Mouse (Mus musculus): ENCODE measurements around the gene Celsr1. TPM values are rescaled to one million over a fixed set of nuclear protein-coding genes. Genes with fewer than 3 reads are reported as not detected.
A peak's percentile ranks its signal among the peaks of the same experiment; 100 is the strongest.

The Celsr1 gene
- 1 to 10 TPM; 5.5 to 6.9 (median 6.2) TPM for total RNA-seq (2022)

DNA sequence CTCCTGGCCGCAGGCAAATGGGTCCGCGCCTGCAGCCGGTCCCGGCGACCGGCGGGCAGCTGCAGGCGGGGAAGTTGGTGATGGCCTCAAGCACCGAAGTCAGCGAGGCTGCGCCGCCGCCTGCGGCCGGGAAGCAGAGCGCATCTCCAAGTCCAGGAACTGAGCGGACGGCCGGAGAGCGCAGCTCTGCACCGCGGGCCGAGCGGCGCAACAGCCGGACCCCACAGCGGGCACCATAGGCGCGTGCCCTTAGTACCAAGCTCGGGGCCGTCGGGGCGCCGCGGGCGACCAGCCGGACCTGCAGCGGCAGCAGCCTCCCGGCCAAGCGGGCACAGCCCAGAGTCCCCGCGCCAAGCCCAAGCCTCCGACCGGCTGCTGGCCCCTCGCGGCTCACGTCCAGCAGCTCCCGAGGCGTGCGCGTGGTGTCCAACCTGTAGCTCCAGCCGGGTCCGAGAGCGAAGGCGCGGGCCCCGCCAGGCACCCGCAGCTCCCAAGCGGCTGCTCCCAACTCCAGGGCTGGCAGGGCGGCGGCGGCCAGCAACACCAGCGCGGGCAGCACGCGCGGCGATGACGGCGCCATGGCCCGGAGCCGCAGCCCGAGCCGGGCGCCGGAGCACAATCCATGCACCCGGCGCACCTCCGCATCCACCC, at the start of gene Celsr1:
Gene Celsr1 (minus strand): TSS at position 587 of the 651 bp plus-strand sequence.
- DNase-seq (ENCODE audit: low spot score in 2 of 2): no peak

DNA sequence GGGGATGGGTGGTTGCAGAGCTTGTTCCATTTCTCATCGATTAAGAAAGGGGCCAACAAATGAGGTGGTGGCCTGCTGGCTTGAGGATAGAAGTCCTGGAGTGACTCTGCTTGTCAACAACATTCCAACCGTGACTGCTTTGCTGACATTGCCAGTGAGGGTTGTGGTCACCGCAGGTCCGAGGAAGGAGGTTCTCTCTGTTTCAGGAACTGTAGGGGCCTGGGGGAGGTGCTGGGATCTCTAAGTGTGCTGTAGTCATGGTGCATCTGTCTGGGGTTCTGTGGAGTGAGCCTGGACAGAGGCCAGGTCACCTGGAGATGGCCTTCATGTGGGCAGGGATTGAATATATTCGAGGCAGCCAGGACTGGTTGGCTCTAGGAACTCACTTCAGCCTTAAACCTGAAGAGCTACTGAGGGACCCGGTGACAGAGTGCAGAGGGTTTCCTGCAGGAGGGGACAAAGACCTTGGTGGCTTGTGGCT, 49.7 kb upstream of the Celsr1 start:
- no peak for DNase-seq (ENCODE audit: low spot score in 2 of 2)

DNA sequence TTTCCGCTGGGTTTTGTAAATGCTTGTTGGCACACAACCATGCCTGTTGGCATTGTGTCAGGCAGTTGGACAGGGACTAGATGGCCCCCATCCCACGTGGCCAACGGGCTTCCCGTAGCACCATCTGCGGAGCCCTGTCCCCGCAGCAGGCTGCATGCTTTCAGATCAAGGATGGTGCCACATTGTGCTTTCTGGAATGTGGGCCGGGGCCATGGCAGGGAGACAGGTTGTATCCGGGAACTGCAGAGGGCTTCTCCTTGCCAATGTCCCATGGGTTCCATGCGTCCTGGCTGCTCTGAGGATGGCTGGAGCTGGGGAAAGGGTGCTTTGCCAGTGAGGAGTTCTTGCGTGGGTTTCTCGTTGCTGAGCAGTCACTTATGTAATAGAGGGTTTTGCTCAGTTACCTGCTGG, 49.0 kb upstream of the Celsr1 start:
- peak in 1 of 2 experiments; percentile 47 for DNase-seq (ENCODE audit: low spot score in 2 of 2)

DNA sequence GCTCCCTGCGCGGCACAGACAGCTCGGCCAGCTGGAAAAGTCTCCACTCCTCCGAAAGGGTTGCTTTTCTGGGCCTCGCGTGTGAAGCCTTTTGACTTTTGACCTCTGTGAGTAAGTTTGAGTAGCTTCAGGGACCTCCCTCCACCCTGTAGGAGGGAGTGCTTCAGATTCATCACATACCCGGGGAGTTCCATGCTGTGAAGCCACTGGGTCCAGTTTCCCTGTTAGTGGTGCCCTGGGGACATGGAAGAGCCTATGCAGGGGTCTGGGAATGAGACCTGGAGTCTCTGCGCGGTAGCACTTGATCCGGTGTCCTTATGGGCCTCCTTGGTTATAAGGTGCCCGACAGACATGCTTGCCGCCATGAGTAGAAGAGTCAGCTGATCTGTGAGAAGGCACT, 48.1 kb upstream of the Celsr1 start:
- no peak for DNase-seq (ENCODE audit: low spot score in 2 of 2)

DNA sequence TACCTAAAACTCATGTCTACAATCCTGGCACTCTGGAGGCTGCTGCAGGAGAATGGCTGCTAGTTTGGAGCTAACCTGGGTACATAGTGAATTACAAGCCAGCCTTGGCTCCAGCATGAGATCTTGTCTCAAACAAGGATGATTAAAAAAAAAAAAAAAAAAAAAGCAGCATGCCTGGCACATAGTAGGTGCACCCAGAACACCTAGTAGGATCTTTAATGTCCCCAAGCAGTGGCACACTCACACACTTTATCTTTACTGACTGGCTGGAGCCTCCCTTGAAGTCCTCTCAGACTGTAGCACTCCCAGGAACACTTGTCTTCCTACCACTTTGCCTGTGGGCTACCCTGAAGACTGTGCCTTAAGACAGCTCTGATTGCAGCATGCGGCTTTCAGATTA, 46.8 kb upstream of the Celsr1 start:
- DNase-seq (ENCODE audit: low spot score in 2 of 2): no peak

DNA sequence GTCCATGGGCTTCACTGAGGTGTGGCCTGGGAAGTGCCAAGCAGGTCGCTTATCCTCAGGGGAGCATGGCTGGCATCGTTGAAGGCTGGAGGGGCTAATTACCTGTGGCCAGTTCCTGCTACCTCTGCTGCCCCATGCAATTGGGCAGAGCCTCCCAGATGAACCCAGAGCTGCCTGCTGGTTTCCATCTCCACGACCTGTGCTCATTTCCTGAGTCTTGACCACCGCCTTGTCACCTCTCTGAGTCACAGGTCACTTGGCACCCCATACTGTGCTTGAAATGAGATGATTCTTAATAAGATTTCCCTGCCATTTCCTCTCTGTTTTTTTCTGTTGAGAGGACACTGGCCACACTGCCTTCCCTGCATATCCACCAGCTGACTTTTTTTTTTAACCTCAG, 46.3 kb upstream of the Celsr1 start:
- no peak for DNase-seq (ENCODE audit: low spot score in 2 of 2)

DNA sequence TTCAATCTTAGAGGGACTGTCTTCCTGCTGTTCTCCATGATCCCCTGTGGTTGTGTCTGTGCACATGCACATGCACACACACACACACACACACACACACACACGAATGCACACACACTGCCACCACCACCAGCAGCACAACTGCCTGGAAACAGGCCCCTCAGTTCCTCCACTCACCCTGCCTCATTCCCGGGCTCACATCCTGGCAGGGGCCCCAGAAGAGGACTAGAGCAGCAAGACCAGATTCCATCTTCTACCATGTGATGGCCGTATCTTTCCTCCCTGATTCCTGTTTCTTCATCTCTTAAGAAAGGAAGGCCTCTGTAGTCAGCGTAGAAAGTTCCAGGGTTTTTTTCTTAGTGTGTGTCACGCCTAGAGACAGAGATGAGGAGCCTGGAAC, 45.9 kb upstream of the Celsr1 start:
- DNase-seq (ENCODE audit: low spot score in 2 of 2): no peak

- DNase-seq (ENCODE audit: low spot score in 2 of 2): no peak
Measured at GRCm38 (mm10) chr15:86078481-86079216, 45.1 kb upstream of the Celsr1 start.

GRCm38 (mm10) chr15:86077934-86078333, 44.4 kb upstream of the Celsr1 start:
- no peak for DNase-seq (ENCODE audit: low spot score in 2 of 2)

DNA sequence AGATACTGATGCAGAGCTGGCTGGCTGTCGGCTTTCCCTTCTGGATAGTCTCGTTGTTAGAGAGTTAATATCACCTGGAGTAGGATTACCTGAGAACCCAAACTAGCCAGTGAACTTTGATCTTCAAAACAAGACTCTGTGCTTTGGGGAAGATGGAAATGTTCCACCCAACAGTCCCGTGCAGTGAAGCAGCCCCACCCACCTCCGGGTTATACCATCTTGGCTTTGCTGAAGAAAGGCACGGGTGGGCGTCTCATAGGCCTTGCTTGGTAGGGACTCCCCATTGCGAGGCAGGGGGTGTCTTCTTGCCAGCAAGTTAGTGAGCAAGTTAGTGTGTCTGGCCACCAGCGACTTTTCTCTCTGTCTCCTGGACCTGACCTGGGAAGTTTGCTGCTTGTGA, 42.8 kb upstream of the Celsr1 start:
- DNase-seq (ENCODE audit: low spot score in 2 of 2): no peak

GRCm38 (mm10) chr15:86076048-86076315, 42.4 kb upstream of the Celsr1 start:
- DNase-seq (ENCODE audit: low spot score in 2 of 2): no peak

GRCm38 (mm10) chr15:86075305-86076047, 41.9 kb upstream of the Celsr1 start:
- no peak for DNase-seq (ENCODE audit: low spot score in 2 of 2)

DNA sequence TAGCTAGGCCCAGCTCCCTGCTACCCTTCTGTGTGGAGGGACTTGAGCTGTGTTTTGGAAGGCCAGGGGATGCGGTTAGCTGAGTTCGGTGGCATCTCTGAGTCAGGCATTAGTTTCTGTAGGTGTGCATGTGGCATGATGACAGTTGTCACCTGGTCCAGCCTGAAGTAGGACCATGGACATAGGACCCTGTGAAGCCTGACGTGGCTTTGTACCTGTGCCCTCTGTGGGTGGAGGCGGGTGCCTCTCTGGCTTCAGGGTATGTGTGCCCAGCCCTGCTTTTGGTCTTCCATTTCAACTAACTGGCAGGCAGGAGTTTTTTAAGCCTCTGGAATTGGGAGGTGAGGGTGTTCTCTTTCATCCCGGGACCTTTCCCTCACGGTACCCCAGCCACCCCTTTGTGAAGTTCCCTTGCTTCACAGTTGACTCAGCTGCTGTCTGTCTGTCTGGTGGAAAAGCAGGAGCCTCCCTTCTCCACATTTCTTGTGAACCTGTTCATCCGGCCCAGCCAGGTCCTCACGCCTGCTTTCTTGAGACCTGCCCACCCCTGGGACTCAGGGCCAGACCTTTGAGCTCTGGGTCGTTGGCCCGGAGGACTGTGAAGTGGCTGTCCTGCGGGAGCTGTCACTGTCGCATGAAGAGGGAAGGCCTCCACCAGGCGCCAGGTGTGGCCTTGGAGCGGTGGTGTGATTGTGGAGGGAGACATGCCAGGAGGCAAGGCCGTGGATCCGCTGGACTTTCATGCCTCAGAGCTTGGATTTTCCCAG, 40.8 kb upstream of the Celsr1 start:
- DNase-seq (ENCODE audit: low spot score in 2 of 2): no peak

DNA sequence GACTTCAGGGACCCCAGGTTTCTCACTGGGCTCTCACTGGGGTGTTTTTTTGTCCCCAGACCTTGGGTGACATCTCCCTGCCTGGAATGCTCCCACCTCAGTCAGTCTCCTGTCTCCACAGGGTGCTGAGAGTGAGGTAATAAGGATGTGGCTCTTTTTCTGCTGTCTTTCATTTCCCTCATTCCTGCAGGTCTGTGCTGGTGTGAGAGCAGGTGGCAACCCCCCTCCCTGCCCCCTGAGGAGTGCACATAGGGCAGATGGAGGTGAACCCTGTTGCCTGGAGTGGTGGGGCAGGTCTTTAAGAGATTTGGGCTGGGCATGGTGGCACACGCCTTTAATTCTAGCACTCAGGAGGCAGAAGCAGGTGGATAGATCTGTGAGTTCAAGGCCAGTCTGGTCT, 37.6 kb upstream of the Celsr1 start:
- DNase-seq (ENCODE audit: low spot score in 2 of 2): no peak

- DNase-seq (ENCODE audit: low spot score in 2 of 2): no peak
Measured at GRCm38 (mm10) chr15:86070368-86070767, 36.8 kb upstream of the Celsr1 start.

GRCm38 (mm10) chr15:86069011-86069791, 35.6 kb upstream of the Celsr1 start:
- DNase-seq (ENCODE audit: low spot score in 2 of 2): no peak

DNA sequence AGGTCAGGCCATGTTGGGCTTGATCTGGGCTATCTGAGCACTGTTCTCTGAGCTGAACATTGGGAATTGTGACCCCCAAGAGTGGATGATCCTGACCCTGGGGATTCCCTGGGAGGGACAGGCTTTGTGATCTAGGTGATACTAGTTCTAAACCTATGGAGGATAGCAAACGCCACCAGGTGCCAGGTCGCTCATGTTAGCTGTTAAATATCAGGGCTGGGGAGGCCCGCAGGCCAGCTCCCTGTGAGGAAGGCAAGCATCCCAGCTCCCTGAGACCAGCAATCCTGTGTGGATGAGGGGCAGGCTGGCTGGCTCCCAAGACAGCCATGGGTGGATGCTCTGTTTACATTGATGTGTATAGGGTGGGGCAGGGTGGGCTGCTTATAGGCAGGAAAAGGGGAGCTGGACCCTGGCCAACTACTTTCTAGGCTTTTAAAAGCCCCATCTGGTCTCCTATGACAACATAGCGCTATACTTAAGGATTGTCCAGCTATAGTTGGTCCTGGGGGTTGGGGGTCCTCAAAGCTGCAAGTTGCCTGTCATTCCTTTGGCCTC, 34.4 kb upstream of the Celsr1 start:
- DNase-seq (ENCODE audit: low spot score in 2 of 2): no peak

- peak in 1 of 2 experiments; percentile 50 for DNase-seq (ENCODE audit: low spot score in 2 of 2)
Measured at GRCm38 (mm10) chr15:86067581-86067910, 34.0 kb upstream of the Celsr1 start.

- DNase-seq (ENCODE audit: low spot score in 2 of 2): peak in 1 of 2 experiments; percentile 78
Measured at GRCm38 (mm10) chr15:86066836-86067580, 33.4 kb upstream of the Celsr1 start.

GRCm38 (mm10) chr15:86065367-86065766, 31.8 kb upstream of the Celsr1 start:
- DNase-seq (ENCODE audit: low spot score in 2 of 2): peak in 1 of 2 experiments; percentile 58
